Mouse (Mus musculus) neural tube, embryonic 11.5 days (tissue): ENCODE measurements around the gene Wrnip1. TPM values are rescaled to one million over a fixed set of nuclear protein-coding genes. Genes with fewer than 3 reads are reported as not detected.
"Not testable (repeated sequence)": the region's sequence is repeated elsewhere in the genome, so short reads cannot be mapped to it uniquely, and the experiment has no call there.

ENCODE experiments used
- ATAC-seq: fragments of 200-750 bp; cut with Nextera tagmentation; 2 replicates; pipeline ENCODE4 v1.8.0; 2017; ENCODE audit warnings: moderate number of reproducible peaks, mild to moderate bottlenecking, moderate TSS enrichment, moderate library complexity; ENCODE audit not compliant: insufficient read depth, low FRiP score, low TSS enrichment
- DNase-seq: peaks from one replicate; pipeline ENCODE4 v3.0.0-alpha.2; 2015; ENCODE audit warnings: low spot score
- H3K27ac ChIP-seq: fragments of 300-500 bp; sonication (generic); 2 replicates; pipeline ENCODE4 v1.5.1; 2014; ENCODE audit warnings: low read depth, mild to moderate bottlenecking, low read length
- H3K27me3 ChIP-seq: fragments of 300-500 bp; sonication (generic); 2 replicates; pipeline ENCODE4 v1.6.1; 2014; ENCODE audit warnings: mild to moderate bottlenecking, low read length, mixed read lengths; ENCODE audit not compliant: control insufficient read depth, insufficient read depth
- H3K36me3 ChIP-seq: fragments of 300-500 bp; sonication (generic); 2 replicates; pipeline ENCODE4 v1.6.1; 2014; ENCODE audit warnings: mild to moderate bottlenecking, low read length, moderate library complexity, mixed read lengths; ENCODE audit not compliant: control insufficient read depth, insufficient read depth
- H3K4me1 ChIP-seq: fragments of 300-500 bp; sonication (generic); 2 replicates; pipeline ENCODE4 v1.6.1; 2014; ENCODE audit warnings: low read length, mixed read lengths; ENCODE audit not compliant: control insufficient read depth, insufficient read depth
- H3K4me2 ChIP-seq: fragments of 300-500 bp; sonication (generic); 2 replicates; pipeline ENCODE4 v1.6.1; 2014; ENCODE audit warnings: low read depth, mild to moderate bottlenecking, moderate library complexity
- H3K4me3 ChIP-seq: fragments of 300-500 bp; sonication (generic); 2 replicates; pipeline ENCODE4 v1.5.1; 2014; ENCODE audit warnings: low read depth, low read length
- H3K9ac ChIP-seq: fragments of 300-500 bp; sonication (generic); 2 replicates; pipeline ENCODE4 v1.6.1; 2014; ENCODE audit warnings: mild to moderate bottlenecking, low read length
- H3K9me3 ChIP-seq: fragments of 300-500 bp; sonication (generic); 2 replicates; pipeline ENCODE4 v1.6.1; 2016; ENCODE audit warnings: low read length; ENCODE audit not compliant: control insufficient read depth
- WGBS: fragments of 180-500 bp; shearing (Covaris S2); extraction: QIAGEN DNeasy Blood & Tissue Kit; methylation state at CpG from one replicate; pipeline ENCODE4 v1.1.7; 2014; 5-methylcytosine and 5-hydroxymethylcytosine counted together
- polyA plus RNA-seq: library from polyadenylated mRNA; unstranded; fragments of >200 nt; fragmentation: Nextera tagmentation; extraction: Ambion mirVana; gene quantifications from 2 replicates; pipeline ENCODE4 v1.2.1, GENCODE M21; 2014

Gene Wrnip1
- polyA plus RNA-seq, 1 experiment from 2014 or later: 18.6 TPM

DNA sequence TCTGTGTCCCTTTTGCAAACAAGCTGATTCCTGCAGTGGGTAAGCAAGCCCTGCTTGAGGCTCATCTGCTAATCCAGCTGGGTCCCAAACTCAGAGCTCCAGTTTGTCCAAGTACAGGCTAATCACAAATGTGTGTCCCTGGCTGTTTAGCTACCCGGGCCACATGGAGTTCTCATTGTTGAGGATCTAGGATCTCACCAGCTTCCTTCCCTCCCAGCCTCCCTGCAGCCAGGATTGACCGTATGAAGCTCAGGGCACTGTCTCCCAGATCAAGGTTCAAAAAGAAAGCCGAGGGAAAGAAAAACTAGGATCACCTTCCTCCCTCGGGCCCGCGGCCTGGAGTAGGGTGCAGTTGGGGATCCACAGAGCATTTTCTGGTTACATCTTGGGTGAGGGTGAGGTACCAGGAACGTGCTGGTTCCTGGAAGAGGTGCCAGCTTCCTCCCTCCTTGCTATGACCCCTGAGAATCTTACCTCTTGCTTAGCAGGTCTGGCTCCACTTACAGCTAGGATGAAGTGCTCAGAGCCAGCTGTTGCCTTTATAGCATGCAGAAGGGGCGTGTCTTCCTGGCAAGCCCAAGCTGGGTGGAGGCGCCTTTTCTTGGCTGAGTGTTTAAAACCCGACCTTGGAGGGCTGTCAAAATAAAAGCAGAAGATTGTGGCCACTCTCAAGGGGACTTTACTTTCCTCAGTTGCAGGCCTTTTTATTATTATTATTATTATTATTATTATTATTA lies 49.0 kb downstream of the Wrnip1 start, which contains the start of gene Serpinb1a:
Gene Serpinb1a, minus strand, starts transcription at position 518 of the 737 bp plus-strand sequence.
- 60% methylated on average over 10 of the region's 10 CpGs for WGBS
- no peak within 1 kb of the TSS for H3K4me2 ChIP-seq
- no peak within 1 kb of the TSS for H3K4me3 ChIP-seq
- no peaks in the 10 kb centered on the region for H3K4me1 ChIP-seq
- no peak within 1 kb of the TSS for H3K27ac ChIP-seq
- H3K9ac ChIP-seq: no peak within 1 kb of the TSS
- no peaks in the 10 kb centered on the region for H3K36me3 ChIP-seq
- DNase-seq (no peak), ATAC-seq (no peak)
- no peaks in the 10 kb centered on the region for H3K9me3 ChIP-seq
- H3K27me3 ChIP-seq: no peaks in the 10 kb centered on the region

DNA sequence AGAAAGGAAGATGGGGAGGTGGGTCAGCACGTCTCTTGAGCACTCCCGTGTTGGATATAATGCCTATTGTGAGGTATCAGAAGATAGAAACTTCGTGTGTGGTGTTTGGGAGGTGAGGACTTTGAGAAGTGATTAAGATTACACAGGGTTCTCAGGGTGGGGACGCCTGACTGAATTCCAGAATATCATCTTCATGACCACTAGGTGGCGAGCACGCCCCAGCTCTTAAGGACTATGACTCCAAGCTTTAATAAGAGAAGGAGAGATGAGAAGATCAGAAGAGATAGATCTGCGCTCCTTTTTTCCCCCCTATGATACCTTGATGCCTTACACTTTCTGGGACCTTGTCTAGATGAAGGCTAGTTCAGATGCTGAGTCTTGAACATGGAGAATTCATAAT lies 50.1 kb downstream of the Wrnip1 start:
- ATAC-seq (peak; percentile 75; the same call in 1 of the 2 replicates), DNase-seq (peak; percentile 55)
- no peaks in the 10 kb centered on the region for H3K36me3 ChIP-seq
- no peak overlapping the region for H3K9ac ChIP-seq
- no peak overlapping the region for H3K27ac ChIP-seq
- H3K4me3 ChIP-seq: no peak overlapping the region
- H3K4me1 ChIP-seq: no peaks in the 10 kb centered on the region
- H3K4me2 ChIP-seq: no peak overlapping the region
- no peaks in the 10 kb centered on the region for H3K9me3 ChIP-seq
- no peaks in the 10 kb centered on the region for H3K27me3 ChIP-seq
- 13% methylated on average over 7 of the region's 7 CpGs for WGBS

DNA sequence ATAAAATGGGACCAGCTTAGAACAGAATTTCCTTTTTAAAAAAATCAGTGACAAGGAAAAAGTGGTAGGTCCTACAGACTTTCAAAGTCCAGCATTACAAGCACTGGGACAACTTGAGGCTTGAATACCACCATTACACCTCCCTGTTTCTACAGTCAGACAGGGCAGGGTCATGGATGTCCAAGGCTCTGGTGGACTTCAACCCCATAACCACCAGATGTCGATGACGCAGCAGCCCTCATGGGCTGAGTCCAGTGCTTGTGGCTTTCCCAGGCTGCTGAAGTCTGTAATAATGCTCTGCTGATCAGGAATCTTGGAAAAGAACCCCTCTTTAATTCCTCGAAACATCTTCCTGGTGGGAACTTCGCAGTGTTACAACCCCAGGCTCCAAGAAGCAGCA lies 50.7 kb downstream of the Wrnip1 start:
- no peaks in the 10 kb centered on the region for H3K36me3 ChIP-seq

DNA sequence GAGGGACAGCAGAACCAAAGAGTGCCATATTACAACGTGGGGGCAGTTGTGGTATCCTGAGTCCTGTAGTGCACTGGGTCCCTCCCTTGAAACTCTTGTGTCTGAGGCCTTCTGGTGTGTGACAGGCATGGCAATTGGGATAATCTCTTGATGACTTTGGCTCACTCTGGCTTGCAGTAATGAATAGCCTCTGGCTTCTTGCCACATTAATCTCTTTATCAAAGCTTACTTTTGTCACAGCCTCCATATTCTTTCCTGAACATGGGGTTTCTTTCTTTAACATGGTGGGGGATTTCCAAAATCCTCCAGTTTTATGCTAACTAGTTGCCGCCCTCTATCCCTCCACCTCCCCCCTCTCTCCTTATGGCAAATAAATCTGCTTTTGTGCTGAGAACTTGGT lies 51.2 kb downstream of the Wrnip1 start:
- H3K4me2 ChIP-seq: no peak overlapping the region
- H3K27me3 ChIP-seq: no peaks in the 10 kb centered on the region
- ATAC-seq (no peak), DNase-seq (no peak)
- no peak overlapping the region for H3K4me3 ChIP-seq
- no peaks in the 10 kb centered on the region for H3K9me3 ChIP-seq
- H3K4me1 ChIP-seq: no peaks in the 10 kb centered on the region
- no peak overlapping the region for H3K27ac ChIP-seq
- no peak overlapping the region for H3K9ac ChIP-seq
- no peaks in the 10 kb centered on the region for H3K36me3 ChIP-seq
- 71% methylated on average over 2 of the region's 2 CpGs for WGBS

More for the DNA sequence above, 50.7 kb downstream of the Wrnip1 start:
- Histone ChIP-seq H3K9ac (no peak overlapping the region), H3K27ac (no peak overlapping the region), H3K27me3 (no peaks in the 10 kb centered on the region), H3K4me2 (no peak overlapping the region), H3K4me1 (no peaks in the 10 kb centered on the region), H3K4me3 (no peak overlapping the region), H3K9me3 (no peaks in the 10 kb centered on the region)
- ATAC-seq: no peak
- DNase-seq: no peak
- WGBS: 96% methylated on average over 4 of the region's 4 CpGs

DNA sequence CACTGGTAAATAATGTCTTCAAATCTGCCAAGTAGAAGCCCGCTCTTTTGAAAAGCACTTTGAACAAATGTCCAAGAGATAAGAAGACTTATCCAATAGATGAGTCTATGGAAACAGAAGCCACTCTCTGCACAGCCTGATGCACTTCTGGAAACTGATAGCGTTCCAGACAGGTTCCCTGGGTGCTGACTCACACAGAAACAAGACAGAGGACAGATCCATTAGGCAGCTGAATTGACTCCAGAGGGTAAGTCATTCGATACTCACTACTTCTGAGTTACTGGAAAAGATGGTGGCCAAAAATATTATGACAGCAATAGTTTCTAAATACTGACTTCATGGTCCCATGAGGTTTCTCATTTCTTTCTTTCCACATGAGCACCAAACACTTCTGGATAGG lies 59.0 kb downstream of the Wrnip1 start:
- Histone ChIP-seq H3K4me3 (no peak overlapping the region), H3K4me1 (no peaks in the 10 kb centered on the region), H3K27me3 (no peaks in the 10 kb centered on the region), H3K9ac (no peak overlapping the region), H3K36me3 (no peaks in the 10 kb centered on the region), H3K9me3 (no peaks in the 10 kb centered on the region), H3K4me2 (no peak overlapping the region), H3K27ac (no peak overlapping the region)
- ATAC-seq (no peak), DNase-seq (no peak)
- WGBS: 84% methylated on average over 3 of the region's 3 CpGs

DNA sequence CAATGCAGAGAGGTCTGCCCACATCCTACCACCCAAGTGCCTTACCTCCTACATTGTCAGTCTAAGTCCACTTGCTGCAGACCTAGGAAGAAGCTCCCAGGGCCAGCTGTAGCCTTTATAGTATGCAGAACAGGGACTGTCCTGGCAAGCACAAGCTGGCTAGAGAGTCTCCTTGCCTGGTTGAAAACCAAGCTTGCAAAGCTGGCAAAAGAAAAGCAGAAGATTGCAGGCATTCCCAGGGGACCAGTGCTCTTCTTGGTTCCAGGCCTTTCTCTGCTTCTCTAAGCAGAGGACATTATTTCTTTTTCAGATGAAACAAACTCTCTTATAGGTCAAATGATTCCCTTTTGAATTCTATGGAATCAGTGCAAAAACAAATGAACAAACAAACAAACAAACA lies 61.6 kb downstream of the Wrnip1 start:
- no peak for DNase-seq

DNA sequence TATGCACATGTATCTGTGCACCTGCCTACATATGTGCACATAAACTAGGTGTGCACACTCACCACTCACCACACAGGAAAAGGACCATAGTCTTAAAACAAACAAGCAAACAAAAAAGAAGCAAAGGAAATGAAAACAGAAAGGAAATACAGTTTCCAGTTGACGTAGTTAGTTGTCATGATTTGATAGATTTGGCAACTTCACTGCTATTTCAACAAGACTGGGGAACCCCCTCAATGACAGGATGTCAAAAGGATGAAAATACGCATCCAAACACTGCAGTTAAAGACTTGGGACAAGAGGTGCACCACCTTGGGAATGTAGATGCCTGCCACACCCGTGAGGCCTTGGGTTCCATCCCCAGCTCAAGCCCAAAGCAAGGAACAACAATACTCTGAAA lies 62.7 kb downstream of the Wrnip1 start:
- H3K9ac ChIP-seq, ATAC-seq, H3K27me3 ChIP-seq, DNase-seq, H3K27ac ChIP-seq, H3K4me2 ChIP-seq, H3K36me3 ChIP-seq, H3K4me3 ChIP-seq, H3K9me3 ChIP-seq, H3K4me1 ChIP-seq: not testable (repeated sequence)
- 100% methylated on average over 3 of the region's 3 CpGs for WGBS

More for the DNA sequence above, 61.6 kb downstream of the Wrnip1 start:
- Histone ChIP-seq H3K4me3 (no peak overlapping the region), H3K27ac (no peak overlapping the region), H3K27me3 (no peaks in the 10 kb centered on the region), H3K9me3 (no peaks in the 10 kb centered on the region), H3K4me2 (no peak overlapping the region), H3K36me3 (no peaks in the 10 kb centered on the region), H3K9ac (no peak overlapping the region), H3K4me1 (no peaks in the 10 kb centered on the region)
- no peak for ATAC-seq

DNA sequence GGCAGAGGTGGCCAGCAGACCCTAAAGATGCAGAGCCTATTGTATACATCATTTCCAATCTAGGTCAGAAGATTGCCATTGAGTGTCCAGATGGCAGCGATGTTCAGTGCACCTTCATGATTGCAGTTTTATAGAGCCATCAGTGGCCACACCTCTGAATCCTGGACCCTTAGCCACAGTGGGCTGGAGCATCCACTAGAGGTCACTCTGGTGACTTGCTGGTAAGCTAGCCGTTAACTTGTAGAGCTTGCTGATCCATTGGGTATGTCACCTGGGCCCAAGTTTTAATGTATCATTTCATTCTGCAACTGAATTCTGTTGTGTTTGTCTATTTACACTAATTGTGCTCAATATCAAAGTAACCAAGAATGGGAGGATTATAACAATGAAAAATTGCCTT lies 63.8 kb downstream of the Wrnip1 start:
- 70% methylated on average over 2 of the region's 2 CpGs for WGBS
- no peaks in the 10 kb centered on the region for H3K36me3 ChIP-seq
- no peaks in the 10 kb centered on the region for H3K9me3 ChIP-seq
- DNase-seq (no peak), ATAC-seq (no peak)
- H3K27me3 ChIP-seq: no peaks in the 10 kb centered on the region
- no peak overlapping the region for H3K27ac ChIP-seq
- H3K9ac ChIP-seq: no peak overlapping the region
- H3K4me1 ChIP-seq: no peaks in the 10 kb centered on the region
- H3K4me2 ChIP-seq: no peak overlapping the region
- H3K4me3 ChIP-seq: no peak overlapping the region

DNA sequence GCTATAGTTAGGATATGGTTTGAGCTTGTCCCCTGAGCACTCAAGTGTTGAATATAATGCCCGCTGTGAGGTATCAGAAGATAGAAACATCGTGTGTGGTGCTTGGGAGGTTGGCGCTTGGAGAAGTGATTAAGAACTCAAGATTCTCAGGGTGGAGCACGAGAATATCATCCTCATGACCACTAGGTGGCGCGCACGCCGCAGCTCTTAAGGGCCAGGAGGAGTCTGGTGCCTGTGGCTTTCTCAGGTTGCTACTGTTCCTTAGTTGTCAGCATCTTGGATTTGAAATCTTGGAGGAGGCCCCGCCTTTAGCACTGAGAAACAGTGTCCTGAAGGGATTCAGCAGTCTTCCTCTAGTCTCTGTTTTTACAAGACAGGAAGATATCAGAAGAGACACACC lies 64.6 kb downstream of the Wrnip1 start:
- Histone ChIP-seq H3K9me3 (no peaks in the 10 kb centered on the region), H3K36me3 (no peaks in the 10 kb centered on the region), H3K9ac (no peak overlapping the region), H3K4me2 (no peak overlapping the region), H3K4me3 (no peak overlapping the region), H3K27ac (no peak overlapping the region), H3K27me3 (no peaks in the 10 kb centered on the region), H3K4me1 (no peaks in the 10 kb centered on the region)
- no peak; the same call in 1 of the 2 replicates for ATAC-seq
- peak; percentile 70 for DNase-seq
- WGBS: 10% methylated on average over 9 of the region's 9 CpGs
